Mouse (Mus musculus): ENCODE measurements around the gene Stfa1. TPM values are rescaled to one million over a fixed set of nuclear protein-coding genes. Genes with fewer than 3 reads are reported as not detected.

Gene Stfa1
- total RNA-seq (2023), result not detected

DNA sequence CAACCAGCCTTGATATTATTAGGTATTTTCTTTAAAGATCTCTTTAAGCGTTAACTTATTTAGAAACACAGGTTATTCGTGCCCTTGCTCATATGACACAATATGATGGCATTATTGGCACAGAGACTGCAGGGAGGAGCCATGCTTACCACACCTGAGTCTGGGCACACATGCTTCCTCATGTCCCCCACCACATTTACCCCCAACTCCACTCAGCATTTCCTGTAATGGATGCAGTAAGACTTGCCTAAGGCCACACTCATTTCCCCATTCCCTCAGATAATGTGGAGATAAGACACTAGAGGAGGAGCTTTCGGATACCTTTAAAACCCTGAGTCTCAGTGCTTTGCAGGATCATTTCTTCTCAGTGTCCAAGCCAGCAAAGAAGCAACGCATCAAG, at the start of gene Stfa1:
Stfa1 (plus strand) TSS at position 156 of the 400 bp plus-strand sequence.

DNA sequence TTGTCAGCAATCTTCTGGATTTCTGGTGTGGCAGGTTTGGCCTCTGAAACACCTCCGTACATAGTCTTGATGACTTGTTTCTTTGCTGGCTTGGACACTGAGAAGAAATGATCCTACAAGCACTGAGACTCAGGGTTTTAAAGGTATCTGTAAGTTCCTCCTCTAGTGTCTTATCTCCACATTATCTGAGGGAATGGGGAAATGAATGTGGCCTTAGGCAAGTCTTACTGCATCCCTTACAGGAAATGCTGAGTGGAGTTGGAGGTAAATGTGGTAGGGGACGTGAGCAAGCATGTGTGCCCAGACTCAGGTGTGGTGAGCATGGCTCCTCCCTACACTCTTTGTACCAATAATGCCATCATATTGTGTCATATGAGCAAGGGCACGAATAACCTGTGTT, 57.5 kb downstream of the Stfa1 start, which contains the start of gene BC117090:
BC117090 (minus strand) TSS at position 101 of the 400 bp plus-strand sequence.

Other genes with a start within 250 kb of the Stfa1 start
- gene Wdr5b, start 235.8 kb upstream of the Stfa1 start, total RNA-seq (2023), result 10 to 100 TPM; 16.3 to 20.7 TPM
- 10 to 100 TPM; 29.2 to 44.5 TPM for gene Fam162a, start 205.4 kb upstream of the Stfa1 start, total RNA-seq (2023)
- 10 to 100 TPM; 32.8 to 40.1 TPM for gene Ccdc58, start 205.3 kb upstream of the Stfa1 start, total RNA-seq (2023)
- not detected for gene Csta1, start 145.7 kb upstream of the Stfa1 start, total RNA-seq (2023)
- gene Stfa2l1, start 120.1 kb upstream of the Stfa1 start, total RNA-seq (2023), result not detected
- not detected for gene Gm5483, start 92.7 kb upstream of the Stfa1 start, total RNA-seq (2023)
- not detected for gene Gm5416, start 66.5 kb upstream of the Stfa1 start, total RNA-seq (2023)
- not detected for gene 2010005H15Rik, start 55.5 kb upstream of the Stfa1 start, total RNA-seq (2023)
- gene BC117090, start 57.4 kb downstream of the Stfa1 start, total RNA-seq (2023), result not detected
- gene BC100530, start 90.8 kb downstream of the Stfa1 start, total RNA-seq (2023), result not detected
- not detected for gene Stfa2, start 131.5 kb downstream of the Stfa1 start, total RNA-seq (2023)
- gene Stfa3, start 178.4 kb downstream of the Stfa1 start, total RNA-seq (2023), result not detected